Mouse (Mus musculus): ENCODE measurements around the gene Nbeal2.
A peak's percentile ranks its signal among the peaks of the same experiment; 100 is the strongest.

The Nbeal2 gene

GRCm38 (mm10) chr9:110653655-110654461, at the start of gene Nbeal2:
Nbeal2 (minus strand) TSS chr9:110654161.
- DNase-seq (ENCODE audit: inconsistent ontology term), result peak; percentile 98

- no peak for DNase-seq (ENCODE audit: inconsistent ontology term)
Observed at GRCm38 (mm10) chr9:110702848-110703247, 48.9 kb upstream of the Nbeal2 start.

GRCm38 (mm10) chr9:110701114-110702032, 47.4 kb upstream of the Nbeal2 start:
- no peak for DNase-seq (ENCODE audit: inconsistent ontology term)

- DNase-seq (ENCODE audit: inconsistent ontology term), result no peak
Observed at GRCm38 (mm10) chr9:110699574-110699973, 45.6 kb upstream of the Nbeal2 start.

GRCm38 (mm10) chr9:110697465-110697864, 43.5 kb upstream of the Nbeal2 start:
- peak; percentile 79 for DNase-seq (ENCODE audit: inconsistent ontology term)

- DNase-seq (ENCODE audit: inconsistent ontology term), result no peak
Observed at GRCm38 (mm10) chr9:110696427-110696826, 42.5 kb upstream of the Nbeal2 start.

- no peak for DNase-seq (ENCODE audit: inconsistent ontology term)
Observed at GRCm38 (mm10) chr9:110695165-110695755, 41.3 kb upstream of the Nbeal2 start.

- DNase-seq (ENCODE audit: inconsistent ontology term), result no peak
Observed at GRCm38 (mm10) chr9:110689261-110689779, 35.4 kb upstream of the Nbeal2 start.

GRCm38 (mm10) chr9:110687846-110688245, 33.9 kb upstream of the Nbeal2 start:
- DNase-seq (ENCODE audit: inconsistent ontology term), result no peak

GRCm38 (mm10) chr9:110687061-110687460, 33.1 kb upstream of the Nbeal2 start:
- no peak for DNase-seq (ENCODE audit: inconsistent ontology term)

GRCm38 (mm10) chr9:110686472-110686871, 32.5 kb upstream of the Nbeal2 start:
- no peak for DNase-seq (ENCODE audit: inconsistent ontology term)

- peak; percentile 29 for DNase-seq (ENCODE audit: inconsistent ontology term)
Observed at GRCm38 (mm10) chr9:110685591-110685990, 31.6 kb upstream of the Nbeal2 start.

GRCm38 (mm10) chr9:110685187-110685586, 31.2 kb upstream of the Nbeal2 start:
- DNase-seq (ENCODE audit: inconsistent ontology term), result peak; percentile 33

GRCm38 (mm10) chr9:110684100-110684831, 30.3 kb upstream of the Nbeal2 start:
- peak; percentile 49 for DNase-seq (ENCODE audit: inconsistent ontology term)

- no peak for DNase-seq (ENCODE audit: inconsistent ontology term)
Observed at GRCm38 (mm10) chr9:110683574-110684099, 29.7 kb upstream of the Nbeal2 start.

GRCm38 (mm10) chr9:110682697-110683096, 28.7 kb upstream of the Nbeal2 start:
- DNase-seq (ENCODE audit: inconsistent ontology term), result peak; percentile 28

GRCm38 (mm10) chr9:110682255-110682654, 28.3 kb upstream of the Nbeal2 start:
- peak; percentile 73 for DNase-seq (ENCODE audit: inconsistent ontology term)

GRCm38 (mm10) chr9:110681817-110682216, 27.9 kb upstream of the Nbeal2 start:
- peak; percentile 48 for DNase-seq (ENCODE audit: inconsistent ontology term)

GRCm38 (mm10) chr9:110680736-110681507, 27.0 kb upstream of the Nbeal2 start:
- no peak for DNase-seq (ENCODE audit: inconsistent ontology term)

- DNase-seq (ENCODE audit: inconsistent ontology term), result no peak
Observed at GRCm38 (mm10) chr9:110678886-110679285, 24.9 kb upstream of the Nbeal2 start.
